21 mouse cellular contexts compared by ENCODE assay signal in genomic region chr17:5903630-5904301, GRCm38 (mm10). TPM values are rescaled to one million over a fixed set of nuclear protein-coding genes. Genes with fewer than 3 reads are reported as not detected.
DNase-seq lines count a peak whose midpoint lies in the region; ATAC-seq and TF ChIP-seq lines count a peak whose summit lies in the region.
"Had no signal": no experiment of that assay in that cellular context is flagged by ENCODE, and none has a peak within 500 bp of the region (broad histone marks: within the 10 kb centered on the region; RNA-seq: fewer than 3 reads in every experiment).

No protein-coding gene starts in this region.

- no peak overlapping the region for H3K9ac ChIP-seq in heart, embryonic 12.5 days
- no peak overlapping the region for H3K9ac ChIP-seq in lung, embryonic 14.5 days
- H3K9ac ChIP-seq in ES-E14 (ENCODE audit: insufficient read depth, low read depth, low read length, poor library complexity, severe bottlenecking) = no peak overlapping the region
- H3K9ac ChIP-seq in intestine, embryonic 16.5 days (ENCODE audit: low read depth, low read length) = no peak overlapping the region
- H3K9ac ChIP-seq: embryonic facial prominence, embryonic 13.5 days; hindbrain, embryonic 14.5 days; liver, postnatal 0 days had no signal

- H3K4me1 ChIP-seq in heart, embryonic 10.5 days = 0 out of 2 replicates have a peak, but pooled peaks cover 5% of the 10 kb centered on the region
- H3K4me1 ChIP-seq in heart, embryonic 12.5 days (replicated peaks) = no peaks in the 10 kb centered on the region
- no peaks in the 10 kb centered on the region for H3K4me1 ChIP-seq in lung, embryonic 14.5 days (ENCODE audit: insufficient read depth)
- H3K4me1 ChIP-seq in ES-E14 (ENCODE audit: control insufficient read depth in 2 of 2, insufficient read depth in 2 of 2, low read length in 2 of 2, poor library complexity in 1 of 2) = peaks cover 4 to 17% of the 10 kb centered on the region in 2 experiments; a peak in 3 of 4 replicates
- peaks cover 3% of the 10 kb centered on the region; the same call in 1 of the 2 replicates for H3K4me1 ChIP-seq in intestine, embryonic 16.5 days (ENCODE audit: control insufficient read depth, insufficient read depth, low read length)
- H3K4me1 ChIP-seq: embryonic facial prominence, embryonic 13.5 days had no signal

- WGBS in heart, embryonic 10.5 days = 56% methylated on average over 6 of the region's 6 CpGs
- 62% methylated on average over 6 of the region's 6 CpGs for WGBS in heart, embryonic 12.5 days
- 52% methylated on average over 6 of the region's 6 CpGs for WGBS in lung, embryonic 14.5 days
- 43% methylated on average over 6 of the region's 6 CpGs for WGBS in intestine, embryonic 16.5 days

- 0 out of 2 replicates have a peak overlapping the region, but pooled peaks have one; percentile 22 for H3K27ac ChIP-seq in heart, embryonic 10.5 days
- no peak overlapping the region for H3K27ac ChIP-seq in heart, embryonic 12.5 days (ENCODE audit: poor library complexity, severe bottlenecking)
- peak overlapping the region; percentile 31 for H3K27ac ChIP-seq in lung, embryonic 14.5 days (ENCODE audit: low read depth)
- 0 out of 2 replicates have a peak overlapping the region, but pooled peaks have one; percentile 1 for H3K27ac ChIP-seq in ES-E14 (ENCODE audit: insufficient read depth, low read depth, low read length, poor library complexity, severe bottlenecking)
- H3K27ac ChIP-seq in intestine, embryonic 16.5 days (ENCODE audit: low read length) = no peak overlapping the region
- H3K27ac ChIP-seq: embryonic facial prominence, embryonic 13.5 days; hindbrain, embryonic 14.5 days had no signal

- H3K9me3 ChIP-seq in heart, embryonic 10.5 days = no peaks in the 10 kb centered on the region
- no peaks in the 10 kb centered on the region for H3K9me3 ChIP-seq in heart, embryonic 12.5 days (replicated peaks)
- no peaks in the 10 kb centered on the region for H3K9me3 ChIP-seq in lung, embryonic 14.5 days (ENCODE audit: low read depth, low read length)
- no peaks in the 10 kb centered on the region for H3K9me3 ChIP-seq in ES-E14 (ENCODE audit: control insufficient read depth, insufficient read depth, low read depth, low read length)
- no peaks in the 10 kb centered on the region for H3K9me3 ChIP-seq in intestine, embryonic 16.5 days (ENCODE audit: control insufficient read depth, low read length)
- H3K9me3 ChIP-seq: embryonic facial prominence, embryonic 13.5 days had no signal

- peaks cover 71% of the 10 kb centered on the region for H3K36me3 ChIP-seq in heart, embryonic 10.5 days
- peaks cover 75% of the 10 kb centered on the region for H3K36me3 ChIP-seq in heart, embryonic 12.5 days
- peaks cover 64% of the 10 kb centered on the region for H3K36me3 ChIP-seq in lung, embryonic 14.5 days (ENCODE audit: insufficient read depth)
- H3K36me3 ChIP-seq in ES-E14 (ENCODE audit: control insufficient read depth, insufficient read depth, low read length, poor library complexity, severe bottlenecking) = no peaks in the 10 kb centered on the region
- peaks cover 27% of the 10 kb centered on the region for H3K36me3 ChIP-seq in intestine, embryonic 16.5 days (ENCODE audit: control insufficient read depth, insufficient read depth, low read length)

- H3K4me2 ChIP-seq in heart, embryonic 12.5 days = no peak overlapping the region
- no peak overlapping the region for H3K4me2 ChIP-seq in lung, embryonic 14.5 days
- no peak overlapping the region for H3K4me2 ChIP-seq in intestine, embryonic 16.5 days (ENCODE audit: low read depth, low read length)
- H3K4me2 ChIP-seq: embryonic facial prominence, embryonic 13.5 days; hindbrain, embryonic 14.5 days had no signal

- H3K4me3 ChIP-seq in heart, embryonic 10.5 days = no peak overlapping the region
- H3K4me3 ChIP-seq in heart, embryonic 12.5 days = no peak overlapping the region
- no peak overlapping the region for H3K4me3 ChIP-seq in lung, embryonic 14.5 days (ENCODE audit: low read depth, low read length)
- H3K4me3 ChIP-seq in ES-E14 (ENCODE audit: insufficient read depth in 1 of 2, low read depth in 1 of 2, low read length in 2 of 2, poor library complexity in 1 of 2, severe bottlenecking in 1 of 2) = no peak overlapping the region
- no peak overlapping the region for H3K4me3 ChIP-seq in intestine, embryonic 16.5 days (ENCODE audit: low read length)
- H3K4me3 ChIP-seq: embryonic facial prominence, embryonic 13.5 days had no signal

- no peak for TF ChIP-seq CTCF in lung, embryonic 14.5 days (IDR thresholded peaks at IDR 0.05; ENCODE audit: low read depth)

- in situ Hi-C loops in ES-E14 (cut with MboI; ENCODE audit: low sequenced_read_pairs in 2 of 2, unreplicated experiment in 2 of 2) = no loop called here

- ATAC-seq in heart, embryonic 12.5 days (ENCODE audit: insufficient number of reproducible peaks, low FRiP score) = no peak
- ATAC-seq in lung, embryonic 14.5 days (ENCODE audit: insufficient read depth) = peak; percentile 41; the same call in 1 of the 2 replicates
- peak; percentile 61 for ATAC-seq in intestine, embryonic 16.5 days
- ATAC-seq: activated CD4-positive, CD25-positive, alpha-beta regulatory T cell, adult 4 months; liver, postnatal 0 days had no signal

- no peak for DNase-seq in heart, embryonic 10.5 days (ENCODE audit: low spot score)
- peak; percentile 33 for DNase-seq in lung, embryonic 14.5 days
- DNase-seq in lung, postnatal 10 days = no peak
- DNase-seq in ES-E14 (ENCODE audit: low read depth, low spot score) = no peak
- DNase-seq in layer of hippocampus, postnatal 10 days (ENCODE audit: low spot score in 2 of 2) = no peak
- DNase-seq in frontal cortex, postnatal 14 days (ENCODE audit: low spot score in 2 of 2) = no peak
- DNase-seq: adrenal gland, postnatal 14 days; cerebellum, adult 18-20 months; cerebellum, postnatal 36 days; heart, postnatal 14 days; kidney, adult 9 months; liver, postnatal 0 days; right cerebral cortex, adult 18-20 months; spleen, adult 18-20 months; thymus, postnatal 25 days had no signal

- no peaks in the 10 kb centered on the region for H3K27me3 ChIP-seq in heart, embryonic 10.5 days (ENCODE audit: insufficient read depth, poor library complexity, severe bottlenecking)
- no peaks in the 10 kb centered on the region for H3K27me3 ChIP-seq in heart, embryonic 12.5 days (replicated peaks)
- H3K27me3 ChIP-seq in lung, embryonic 14.5 days (ENCODE audit: insufficient read depth, low read length) = no peaks in the 10 kb centered on the region
- H3K27me3 ChIP-seq in intestine, embryonic 16.5 days (replicated peaks; ENCODE audit: control insufficient read depth, insufficient read depth, low read length) = no peaks in the 10 kb centered on the region
- H3K27me3 ChIP-seq: CH12.LX; embryonic facial prominence, embryonic 13.5 days had no signal

TF ChIP-seq in ES-E14, 5 proteins besides CTCF, POLR2A, EP300 and RAD21:
- no peak for TF ChIP-seq CHD2 (IDR thresholded peaks at IDR 0.05; ENCODE audit: low read depth, low read length)
- TF ChIP-seq MAFK (IDR thresholded peaks at IDR 0.05; ENCODE audit: insufficient read depth, low read depth, low read length) = no peak
- TF ChIP-seq ZNF384 (IDR thresholded peaks at IDR 0.05; ENCODE audit: low read depth, low read length) = no peak
- no peak for TF ChIP-seq HCFC1 (IDR thresholded peaks at IDR 0.05; ENCODE audit: borderline replicate concordance, insufficient read depth, low read length)
- no peak for TF ChIP-seq ZC3H11A (IDR thresholded peaks at IDR 0.05; ENCODE audit: borderline replicate concordance, low read depth, low read length)

RNA-seq across cellular contexts. Expression of gene Synj2, which starts 37.3 kb away (rescaled TPM):
- polyA plus RNA-seq in heart, embryonic 10.5 days (2016; fragmentation: Nextera tagmentation; extraction: Ambion mirVana) = 3.4 and 3.8 TPM in 2 replicates
- polyA plus RNA-seq in heart, embryonic 12.5 days (2016; fragmentation: Nextera tagmentation; extraction: Ambion mirVana) = 3.8 and 3.9 TPM in 2 replicates
- 3.6 TPM in 2 replicates for polyA plus RNA-seq in lung, embryonic 14.5 days (2014; fragmentation: Nextera tagmentation; extraction: Ambion mirVana)
- total RNA-seq in ES-E14 (2012; rRNA removed) = 6.1 and 8.8 TPM in 2 replicates
- 3.5 and 4.0 TPM in 2 replicates for polyA plus RNA-seq in intestine, embryonic 16.5 days (2015; fragmentation: Nextera tagmentation; extraction: Ambion mirVana)
- 10 to 100 TPM; 37.9 to 38.9 TPM for total RNA-seq in layer of hippocampus, postnatal 10 days (2021)

Comparison
In these comparisons a context has a peak if more than half of its experiments do, and no peak if none do; other contexts are left out.
1. H3K27ac ChIP-seq: peak in heart, embryonic 10.5 days (single experiment), lung, embryonic 14.5 days (single experiment) and ES-E14 (single experiment); none in heart, embryonic 12.5 days (single experiment) and intestine, embryonic 16.5 days (single experiment).